Mouse (Mus musculus) left cerebral cortex, postnatal 4 days (tissue): ENCODE results near the gene Gm20906. TPM values are rescaled to one million over a fixed set of nuclear protein-coding genes. Genes with fewer than 3 reads are reported as not detected.
"Not testable (repeated sequence)": the region's sequence is repeated elsewhere in the genome, so short reads cannot be mapped to it uniquely, and the experiment has no call there.

ENCODE experiments used
- DNase-seq: peaks from one replicate; pipeline ENCODE4 v3.0.0-alpha.2; 2022
- intact Hi-C: fragments of 180-260 bp; cut with DNase I; formaldehyde crosslinking; loops from one replicate; pipeline ENCODE4 v1.15.1; 2025
- total RNA-seq, 2 experiments: library from RNA; stranded (reverse); gene quantifications; 2 replicates each; pipeline ENCODE4 v1.2.3; 2021

Gene Gm20906
- total RNA-seq: not detected

DNA sequence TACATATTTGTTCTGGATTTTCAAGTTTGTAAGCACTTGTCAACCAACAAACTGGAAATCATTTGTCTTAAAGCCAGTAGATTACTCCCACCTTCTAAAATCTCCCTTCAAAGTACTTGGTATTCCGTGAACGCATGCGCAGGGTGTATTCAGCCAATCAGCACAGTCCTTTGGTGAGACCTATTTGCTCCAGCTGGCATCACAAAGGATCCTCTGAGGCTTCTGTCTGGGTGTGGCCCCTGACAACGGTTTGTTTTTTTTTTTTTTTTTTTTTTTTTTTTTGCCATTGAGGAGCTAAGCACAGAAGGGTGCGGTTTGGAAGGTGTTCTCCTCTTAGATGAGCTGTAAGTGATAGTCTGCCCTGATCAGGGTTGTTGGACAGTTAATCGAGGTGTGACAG, at the start of gene Gm20906:
Gene Gm20906, plus strand, starts transcription at position 301 of the 400 bp plus-strand sequence.
- intact Hi-C loops, DNase-seq: not testable (repeated sequence)
